Mouse (Mus musculus): ENCODE data around the gene Pecr. TPM values are rescaled to one million over a fixed set of nuclear protein-coding genes. Genes with fewer than 3 reads are reported as not detected.
A peak's percentile ranks its signal among the peaks of the same experiment; 100 is the strongest.
"Not testable (repeated sequence)": the region's sequence is repeated elsewhere in the genome, so short reads cannot be mapped to it uniquely, and the experiment has no call there.

The Pecr gene
- polyA plus RNA-seq, 1 experiment from 2014 or later, result 8.7 TPM

DNA sequence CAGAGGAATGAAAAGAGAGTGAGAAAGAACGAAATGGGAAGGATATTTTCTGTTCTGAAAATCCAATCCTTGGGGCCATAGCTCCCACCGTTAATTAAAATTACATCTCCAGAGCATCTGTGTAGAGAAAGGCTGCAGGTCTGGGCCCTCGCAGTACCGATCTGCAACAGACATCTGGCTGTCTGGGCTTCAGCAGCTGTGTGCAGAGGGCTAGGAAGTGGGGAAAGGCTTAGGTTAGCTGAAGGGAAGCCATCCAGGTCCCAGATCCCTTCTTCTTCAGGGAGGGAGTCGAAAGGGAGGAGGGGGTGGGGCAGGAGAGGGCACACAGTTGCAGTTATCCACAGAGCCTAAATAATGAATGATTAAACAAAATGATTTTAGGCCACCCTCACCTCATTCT, 425 bp upstream of the Pecr start:
- no peaks in the 10 kb centered on the region for H3K27me3 ChIP-seq
- peak overlapping the region; percentile 93 for H3K27ac ChIP-seq (replicated peaks)
- peak overlapping the region; percentile 82 for H3K9ac ChIP-seq
- H3K4me3 ChIP-seq, result peak overlapping the region; percentile 51
- no peaks in the 10 kb centered on the region; the same call in 1 of the 2 replicates for H3K9me3 ChIP-seq
- ATAC-seq (ENCODE audit: low read depth), result peak; percentile 81
- peak overlapping the region; percentile 88 for H3K4me2 ChIP-seq
- peaks cover 7% of the 10 kb centered on the region for H3K36me3 ChIP-seq
- WGBS, result 8% methylated on average over 5 of the region's 5 CpGs
- peaks cover 39% of the 10 kb centered on the region for H3K4me1 ChIP-seq (replicated peaks)

DNA sequence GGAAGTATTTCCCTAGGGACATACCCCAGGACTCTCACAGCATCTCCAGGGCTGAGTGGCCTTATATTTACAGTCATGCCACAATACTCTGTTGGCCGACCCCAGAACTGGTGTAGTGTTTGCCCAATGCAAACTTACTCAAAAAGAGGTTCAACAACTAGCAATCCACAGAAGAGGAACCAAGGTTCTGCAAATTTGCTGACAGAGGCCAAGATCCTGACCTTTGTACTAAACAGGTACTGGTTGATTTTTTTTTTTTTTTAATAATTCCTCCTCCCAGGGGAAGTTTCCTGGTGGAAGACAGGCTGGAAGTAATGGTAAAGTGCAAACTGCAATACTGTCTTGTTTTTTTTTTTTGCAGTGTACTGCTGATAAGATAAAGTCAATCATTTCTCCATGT, 1.5 kb downstream of the Pecr start:
- Histone ChIP-seq H3K36me3 (no peaks in the 10 kb centered on the region), H3K9me3 (no peaks in the 10 kb centered on the region; the same call in 1 of the 2 replicates), H3K9ac (no peak overlapping the region), H3K4me2 (no peak overlapping the region), H3K27ac (replicated peaks) (no peak overlapping the region), H3K4me3 (no peak overlapping the region), H3K4me1 (replicated peaks) (peaks cover 36% of the 10 kb centered on the region), H3K27me3 (no peaks in the 10 kb centered on the region)
- ATAC-seq (ENCODE audit: low read depth), result no peak
- 76% methylated on average over 1 of the region's 1 CpGs for WGBS

DNA sequence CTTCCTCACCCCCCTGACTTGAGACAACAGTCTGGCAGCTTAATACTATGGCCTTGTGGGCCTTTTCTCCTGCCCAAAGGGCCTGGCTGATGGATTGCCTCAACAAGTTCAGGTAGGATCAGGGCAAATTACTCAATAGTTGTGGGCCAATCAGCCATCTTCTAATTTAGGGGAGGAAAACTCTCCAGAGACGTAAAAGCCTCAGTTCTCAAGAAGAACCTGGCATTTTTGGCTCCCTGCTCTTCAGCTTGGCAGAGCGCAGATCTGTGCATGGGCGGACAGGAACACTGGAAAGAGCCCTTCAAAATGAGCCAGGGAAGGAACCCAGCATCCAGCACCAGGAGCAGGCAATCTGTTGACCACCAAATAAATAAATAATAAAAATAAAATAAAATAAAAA, 6.0 kb downstream of the Pecr start:
- Histone ChIP-seq H3K27me3 (no peaks in the 10 kb centered on the region), H3K4me2 (no peak overlapping the region), H3K4me3 (no peak overlapping the region), H3K36me3 (peaks cover 4% of the 10 kb centered on the region; the same call in 1 of the 2 replicates), H3K27ac (replicated peaks) (no peak overlapping the region), H3K4me1 (replicated peaks) (no peaks in the 10 kb centered on the region), H3K9ac (no peak overlapping the region), H3K9me3 (no peaks in the 10 kb centered on the region; the same call in 1 of the 2 replicates)
- ATAC-seq (ENCODE audit: low read depth), result no peak
- 93% methylated on average over 3 of the region's 3 CpGs for WGBS

DNA sequence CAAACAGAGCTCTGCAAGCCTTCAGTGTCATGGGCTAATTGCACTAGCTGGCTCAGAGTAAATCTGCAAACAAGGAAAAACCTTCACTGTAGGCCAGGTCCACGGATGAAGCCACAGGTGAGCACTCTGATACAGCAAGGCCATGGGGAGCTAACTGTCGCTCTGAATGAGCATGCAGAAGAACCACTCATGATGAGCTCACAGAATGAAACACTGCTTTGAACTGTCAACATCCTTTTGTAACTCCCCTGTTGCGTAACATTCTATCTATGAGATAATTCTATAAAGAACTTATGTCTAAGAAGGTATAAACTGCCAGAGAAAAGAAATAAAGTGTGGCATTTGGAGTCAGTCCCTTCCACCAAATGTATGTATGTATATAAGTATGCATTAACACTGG, 21.0 kb downstream of the Pecr start:
- Histone ChIP-seq H3K36me3 (peaks cover 47% of the 10 kb centered on the region), H3K9me3 (no peaks in the 10 kb centered on the region), H3K27me3 (no peaks in the 10 kb centered on the region), H3K4me2 (no peak overlapping the region), H3K4me3 (no peak overlapping the region), H3K4me1 (replicated peaks) (no peaks in the 10 kb centered on the region; the same call in 1 of the 2 replicates), H3K27ac (replicated peaks) (no peak overlapping the region), H3K9ac (no peak overlapping the region)
- WGBS, result 94% methylated on average over 3 of the region's 3 CpGs
- no peak for ATAC-seq (ENCODE audit: low read depth)

DNA sequence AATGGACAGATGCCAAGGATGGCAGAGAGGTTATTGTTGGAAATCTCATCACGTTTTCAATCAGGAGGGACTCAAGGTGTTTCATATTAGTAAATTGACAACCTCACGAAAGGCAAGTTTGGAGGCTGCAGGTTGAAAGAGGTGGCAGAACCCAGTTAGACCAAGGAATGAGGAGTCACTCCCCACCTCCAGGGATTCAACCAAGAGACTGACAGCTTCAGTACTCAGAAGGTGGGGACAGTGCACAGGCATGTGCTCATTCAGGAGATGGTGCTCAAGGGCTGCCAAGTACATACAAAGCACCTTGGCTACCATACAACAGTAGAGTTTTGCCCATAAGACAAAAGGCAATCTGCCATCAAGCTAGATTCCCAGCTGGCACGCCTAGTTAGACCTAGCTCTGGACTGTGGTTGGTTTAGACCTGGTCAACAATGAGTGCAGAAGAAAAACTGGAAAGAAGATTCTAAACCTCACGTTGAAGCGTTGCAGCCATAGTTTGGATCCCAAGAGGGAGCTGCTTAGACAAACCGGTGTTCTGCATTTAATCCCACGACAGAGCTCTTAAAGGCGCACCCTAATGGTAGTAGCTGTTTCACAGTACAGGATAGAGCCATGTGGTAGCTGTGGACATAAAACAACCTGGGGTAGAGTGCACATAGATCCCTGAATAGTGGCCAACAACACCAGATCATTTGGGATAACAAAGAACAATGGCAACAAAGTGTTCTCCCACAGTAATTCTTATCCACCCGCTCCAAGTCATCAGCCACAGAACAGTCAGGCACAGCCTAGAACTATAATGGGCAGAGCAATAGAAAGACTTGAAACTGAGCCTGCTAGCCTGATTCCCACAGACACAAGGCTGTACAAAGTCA, 27.5 kb downstream of the Pecr start:
- Histone ChIP-seq H3K4me3 (peak overlapping the region; percentile 44), H3K36me3 (peaks cover 9% of the 10 kb centered on the region), H3K4me2 (peak overlapping the region; percentile 60), H3K4me1 (replicated peaks) (peaks cover 22% of the 10 kb centered on the region), H3K9ac (peak overlapping the region; percentile 75), H3K9me3 (no peaks in the 10 kb centered on the region), H3K27me3 (no peaks in the 10 kb centered on the region), H3K27ac (replicated peaks) (peak overlapping the region; percentile 94)
- WGBS, result 80% methylated on average over 9 of the region's 9 CpGs
- no peak for ATAC-seq (ENCODE audit: low read depth)

DNA sequence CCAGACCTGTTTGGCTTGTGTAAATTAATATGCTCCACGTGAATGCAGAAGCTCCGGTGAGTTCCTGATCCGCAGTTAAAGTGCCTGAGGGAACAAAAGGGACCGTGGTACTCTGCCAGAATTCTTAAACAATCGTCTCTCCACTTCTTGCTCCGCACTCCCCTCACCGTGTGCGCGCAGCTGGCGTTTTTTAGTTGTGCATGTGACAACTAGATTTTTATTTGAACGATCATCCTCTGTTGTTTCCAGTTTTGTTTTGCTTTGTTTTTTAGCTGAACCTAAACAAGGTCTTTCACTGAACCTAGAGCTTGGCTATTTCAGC, 28.3 kb downstream of the Pecr start:
- Histone ChIP-seq H3K4me1 (replicated peaks) (peaks cover 22% of the 10 kb centered on the region), H3K4me2 (peak overlapping the region; percentile 60), H3K36me3 (peaks cover under 1% of the 10 kb centered on the region; the same call in 1 of the 2 replicates), H3K27ac (replicated peaks) (peak overlapping the region; percentile 94), H3K9me3 (no peaks in the 10 kb centered on the region), H3K27me3 (no peaks in the 10 kb centered on the region), H3K9ac (peak overlapping the region; percentile 75), H3K4me3 (peak overlapping the region; percentile 44)
- ATAC-seq (ENCODE audit: low read depth), result no peak
- 21% methylated on average over 11 of the region's 11 CpGs for WGBS

DNA sequence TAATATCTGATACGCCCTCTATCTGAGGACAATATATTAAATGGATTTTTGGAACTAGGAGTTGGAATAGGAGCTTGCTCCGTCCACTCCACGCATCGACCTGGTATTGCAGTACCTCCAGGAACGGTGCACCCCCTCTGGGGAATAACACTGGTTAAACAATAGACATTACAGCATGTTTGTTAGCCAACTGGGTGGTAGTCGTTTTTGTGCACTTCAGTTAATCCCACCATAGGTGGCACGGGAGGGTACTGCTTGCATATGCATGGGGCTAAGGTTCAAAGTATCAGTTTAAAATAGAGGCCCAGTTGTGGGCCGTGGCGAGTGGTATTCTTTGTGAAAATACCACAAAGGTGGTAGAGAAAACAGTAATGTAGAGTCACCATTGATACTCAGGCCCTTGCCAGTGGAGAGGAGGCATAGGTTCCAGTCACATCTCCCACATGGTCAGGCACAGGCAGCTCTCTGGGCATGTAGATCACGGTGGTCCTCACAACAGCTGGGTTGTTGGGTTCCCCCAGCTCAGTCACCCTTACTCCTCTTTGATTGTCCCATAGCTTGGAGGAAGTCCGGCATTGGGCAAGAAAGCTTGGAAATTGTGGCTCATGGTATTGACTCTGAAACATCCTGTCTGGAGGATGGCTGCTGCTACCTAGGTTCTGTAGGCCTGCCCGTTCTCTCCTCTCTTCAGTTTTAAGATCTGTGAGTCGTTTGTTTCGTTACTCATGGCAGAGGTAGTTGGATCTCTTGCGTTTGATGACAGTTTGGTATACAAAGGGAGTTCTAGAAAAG, 28.9 kb downstream of the Pecr start:
- ATAC-seq (ENCODE audit: low read depth), result peak; percentile 79
- Histone ChIP-seq H3K4me3 (peak overlapping the region; percentile 44), H3K9ac (peak overlapping the region; percentile 75), H3K4me2 (peak overlapping the region; percentile 60), H3K4me1 (replicated peaks) (peaks cover 22% of the 10 kb centered on the region), H3K27ac (replicated peaks) (peak overlapping the region; percentile 94), H3K9me3 (no peaks in the 10 kb centered on the region), H3K36me3 (no peaks in the 10 kb centered on the region), H3K27me3 (no peaks in the 10 kb centered on the region)
- WGBS, result 6% methylated on average over 15 of the region's 15 CpGs

DNA sequence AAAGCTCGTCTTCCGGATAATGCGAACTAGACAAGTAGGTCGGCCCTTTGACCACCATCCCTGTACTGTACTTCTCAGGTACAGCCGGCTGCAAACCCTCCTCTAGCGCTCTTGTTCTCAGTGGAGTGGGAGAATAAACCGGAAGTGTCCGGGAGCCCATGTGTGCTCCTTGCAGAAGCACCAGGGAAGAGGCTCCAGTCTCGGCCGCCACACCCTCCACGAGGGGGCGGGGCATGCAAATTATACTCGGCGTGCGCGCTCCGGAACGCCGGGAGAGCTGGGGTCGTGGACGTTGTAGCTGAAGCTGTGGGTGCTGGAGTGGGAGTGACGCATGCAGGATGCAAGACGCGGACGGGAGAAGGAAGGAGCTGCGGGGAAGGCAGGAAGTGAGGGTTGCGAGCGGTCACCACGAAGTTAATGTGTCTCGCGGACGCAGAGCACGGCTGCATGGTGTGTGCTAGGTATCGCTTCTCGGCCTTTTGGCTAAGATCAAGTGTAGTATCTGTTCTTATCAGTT, 29.5 kb downstream of the Pecr start:
- Histone ChIP-seq H3K27me3 (no peaks in the 10 kb centered on the region), H3K36me3 (no peaks in the 10 kb centered on the region), H3K9me3 (no peaks in the 10 kb centered on the region), H3K4me2 (peak overlapping the region; percentile 60), H3K9ac (peak overlapping the region; percentile 75), H3K4me3 (peak overlapping the region; percentile 44), H3K4me1 (replicated peaks) (peaks cover 22% of the 10 kb centered on the region), H3K27ac (replicated peaks) (peak overlapping the region; percentile 94)
- 2% methylated on average over 35 of the region's 35 CpGs for WGBS
- ATAC-seq (ENCODE audit: low read depth), result peak; percentile 92

DNA sequence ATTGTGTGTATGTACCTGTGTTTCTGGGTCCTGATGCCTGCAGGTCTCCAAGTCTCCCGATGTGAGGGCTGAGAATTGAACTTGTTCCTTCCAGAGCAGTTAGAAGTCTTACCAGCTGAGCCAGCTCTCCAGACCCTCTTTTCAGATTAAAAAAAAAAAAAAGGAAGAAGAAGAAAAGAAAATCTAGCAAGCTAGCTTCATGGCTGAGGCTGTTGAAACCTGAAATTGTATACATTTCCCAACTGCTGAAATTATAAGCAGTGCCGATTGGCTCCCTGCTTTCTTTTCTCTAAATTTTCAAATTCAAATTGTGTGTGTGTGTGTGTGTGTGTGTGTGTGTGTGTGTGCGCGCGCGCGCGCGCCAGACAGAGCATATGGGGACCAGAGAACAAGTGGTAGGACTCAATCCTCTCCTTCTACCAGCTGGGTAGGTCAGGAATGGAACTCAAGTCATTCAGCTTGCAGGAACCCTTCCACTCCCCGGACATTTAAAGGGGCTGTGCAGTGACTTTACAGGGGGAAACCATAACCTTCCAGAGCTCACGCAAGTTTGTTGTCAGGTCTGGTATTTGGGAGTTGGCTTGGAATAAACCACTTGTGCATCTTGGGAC, 30.1 kb downstream of the Pecr start:
- peak; percentile 11; the same call in 1 of the 2 replicates for ATAC-seq (ENCODE audit: low read depth)
- peak overlapping the region; percentile 60 for H3K4me2 ChIP-seq
- peak overlapping the region; percentile 94 for H3K27ac ChIP-seq (replicated peaks)
- WGBS, result 44% methylated on average over 11 of the region's 11 CpGs
- H3K4me1 ChIP-seq (replicated peaks), result peaks cover 22% of the 10 kb centered on the region
- no peaks in the 10 kb centered on the region for H3K36me3 ChIP-seq
- peak overlapping the region; percentile 75 for H3K9ac ChIP-seq
- no peaks in the 10 kb centered on the region for H3K27me3 ChIP-seq
- H3K4me3 ChIP-seq, result peak overlapping the region; percentile 44
- H3K9me3 ChIP-seq, result no peaks in the 10 kb centered on the region

DNA sequence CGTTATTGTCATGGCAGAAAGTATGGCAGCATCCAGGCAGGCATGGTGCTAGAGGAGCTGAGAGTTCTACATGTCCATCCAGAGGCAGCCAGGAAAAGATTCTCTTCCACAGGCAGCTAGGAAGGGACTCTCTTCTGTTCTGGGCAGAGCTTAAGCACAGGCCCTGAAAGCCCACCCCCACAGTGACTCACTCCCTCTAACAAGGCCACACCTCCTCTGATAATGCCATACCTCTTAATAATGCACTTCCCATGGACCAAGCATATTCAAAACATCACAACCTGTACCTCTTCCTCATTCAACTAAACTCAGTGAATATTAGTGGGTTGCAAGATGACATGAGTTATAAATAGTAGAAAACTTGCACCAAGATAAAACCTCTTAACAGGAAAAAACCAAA, 32.3 kb downstream of the Pecr start:
- ATAC-seq (ENCODE audit: low read depth), result no peak
- Histone ChIP-seq H3K4me3 (no peak overlapping the region), H3K36me3 (no peaks in the 10 kb centered on the region), H3K9me3 (no peaks in the 10 kb centered on the region), H3K9ac (no peak overlapping the region), H3K27me3 (no peaks in the 10 kb centered on the region), H3K27ac (replicated peaks) (no peak overlapping the region), H3K4me1 (replicated peaks) (peaks cover 17% of the 10 kb centered on the region), H3K4me2 (no peak overlapping the region)
- WGBS, result 80% methylated on average over 1 of the region's 1 CpGs

DNA sequence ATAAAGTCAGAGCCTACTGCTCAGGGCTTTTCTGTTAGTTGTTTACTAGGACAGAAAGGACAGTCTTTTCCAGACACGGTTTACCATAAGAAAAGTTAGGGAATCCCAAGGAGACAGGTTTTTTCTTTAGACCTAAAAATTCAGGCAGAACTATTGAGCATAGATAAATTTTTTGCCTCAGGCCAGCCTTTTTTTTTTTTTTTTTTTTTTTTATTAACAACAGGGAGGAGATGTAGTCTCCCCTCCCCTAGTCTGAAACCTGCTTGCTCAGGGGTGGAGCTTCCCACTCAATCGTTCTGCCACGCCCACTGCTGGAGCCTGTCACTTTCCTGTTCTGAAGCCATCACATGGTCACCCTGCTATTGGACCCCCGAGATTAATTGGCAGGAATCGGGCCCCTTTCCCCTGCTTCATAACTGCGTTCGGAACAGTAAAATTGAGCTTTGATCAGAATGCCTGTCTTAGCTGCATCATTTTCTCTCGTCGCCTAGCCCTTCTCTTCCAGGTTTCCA, 35.8 kb downstream of the Pecr start:
- not testable (repeated sequence) for ATAC-seq (ENCODE audit: low read depth); H3K9ac ChIP-seq; H3K27me3 ChIP-seq; H3K4me2 ChIP-seq; H3K9me3 ChIP-seq; H3K36me3 ChIP-seq; H3K4me3 ChIP-seq; H3K4me1 ChIP-seq (replicated peaks); H3K27ac ChIP-seq (replicated peaks)
- WGBS, result 40% methylated on average over 9 of the region's 9 CpGs
